Mouse (Mus musculus) spleen, postnatal 4 days (tissue): ENCODE results near the gene Pip4k2b.

Experiments used
- DNase-seq, 2 experiments: peaks; one replicate each; pipeline ENCODE4 v3.0.0; 2022; ENCODE audit warnings: low spot score in 2 of 2

The Pip4k2b gene

GRCm38 (mm10) chr11:97666221-97666620 is 78.3 kb downstream of the Pip4k2b start:
- DNase-seq = no peak

GRCm38 (mm10) chr11:97665431-97665830 is 79.1 kb downstream of the Pip4k2b start:
- DNase-seq = no peak
